Mouse (Mus musculus): ENCODE data around the gene Kri1.

- no peak for TF ChIP-seq EP300 (IDR thresholded peaks at IDR 0.05)
- no peak for TF ChIP-seq CTCF (IDR thresholded peaks at IDR 0.05)
Observed at GRCm38 (mm10) chr9:21336491-21336890, 48.7 kb upstream of the Kri1 start.

All from lung, postnatal 0 days (tissue).